Mouse (Mus musculus): Measurements from ENCODE around the gene Grip1. TPM values are rescaled to one million over a fixed set of nuclear protein-coding genes. Genes with fewer than 3 reads are reported as not detected.

Gene Grip1
- polyA plus RNA-seq, 1 experiment from 2014 or later = 7.9 TPM

DNA sequence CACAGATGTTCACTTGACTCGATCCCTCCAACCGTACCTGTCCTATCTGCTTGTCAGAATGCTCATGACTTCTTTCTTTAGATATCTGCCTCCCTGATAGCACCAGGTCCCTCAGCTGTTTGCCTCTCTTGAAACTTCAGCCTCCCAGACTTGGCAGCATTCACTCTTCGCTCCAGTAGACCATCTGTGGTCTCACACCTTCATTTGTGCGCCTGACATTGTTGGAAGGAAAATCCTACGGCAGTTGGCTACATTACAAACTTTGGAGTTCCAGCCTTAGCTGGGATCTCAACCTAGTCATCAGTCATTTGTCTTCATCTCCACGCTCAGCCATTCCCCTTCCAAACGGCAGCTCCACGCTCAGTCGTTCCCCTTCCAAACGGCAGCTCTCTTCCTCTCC lies 253.4 kb downstream of the Grip1 start:
- Histone ChIP-seq H3K36me3 (no peaks in the 10 kb centered on the region), H3K27ac (no peak overlapping the region), H3K27me3 (ENCODE audit: insufficient read depth, poor library complexity, severe bottlenecking) (no peaks in the 10 kb centered on the region), H3K4me1 (replicated peaks) (no peaks in the 10 kb centered on the region), H3K9me3 (no peaks in the 10 kb centered on the region), H3K4me3 (no peak overlapping the region)
- WGBS = 96% methylated on average over 10 of the region's 10 CpGs
- DNase-seq (ENCODE audit: low spot score) = no peak

DNA sequence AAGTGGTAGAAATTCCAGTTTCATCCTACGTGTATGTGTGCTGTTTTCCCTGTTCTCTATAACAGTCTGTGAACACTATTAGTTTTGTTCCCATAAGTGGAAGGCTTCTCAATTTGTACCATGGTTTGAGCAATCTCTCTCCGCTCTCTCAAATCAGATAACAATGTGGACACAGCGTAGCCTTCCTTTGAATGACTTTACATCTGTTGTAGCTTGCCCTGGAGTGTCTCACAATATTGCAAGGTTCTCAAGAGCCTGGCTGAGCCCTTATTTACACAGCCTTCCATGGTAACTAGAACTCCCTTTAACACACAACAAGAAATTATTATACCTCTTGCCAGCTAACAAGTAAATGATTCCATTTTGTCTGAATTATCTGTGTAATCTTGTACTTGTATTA lies 268.3 kb downstream of the Grip1 start:
- DNase-seq (ENCODE audit: low spot score) = no peak
- Histone ChIP-seq H3K9me3 (no peaks in the 10 kb centered on the region), H3K27me3 (ENCODE audit: insufficient read depth, poor library complexity, severe bottlenecking) (no peaks in the 10 kb centered on the region), H3K4me3 (no peak overlapping the region), H3K4me1 (replicated peaks) (peaks cover 36% of the 10 kb centered on the region), H3K36me3 (no peaks in the 10 kb centered on the region), H3K27ac (peak overlapping the region; percentile 18; the same call in 1 of the 2 replicates)
- 79% methylated on average over 3 of the region's 3 CpGs for WGBS

DNA sequence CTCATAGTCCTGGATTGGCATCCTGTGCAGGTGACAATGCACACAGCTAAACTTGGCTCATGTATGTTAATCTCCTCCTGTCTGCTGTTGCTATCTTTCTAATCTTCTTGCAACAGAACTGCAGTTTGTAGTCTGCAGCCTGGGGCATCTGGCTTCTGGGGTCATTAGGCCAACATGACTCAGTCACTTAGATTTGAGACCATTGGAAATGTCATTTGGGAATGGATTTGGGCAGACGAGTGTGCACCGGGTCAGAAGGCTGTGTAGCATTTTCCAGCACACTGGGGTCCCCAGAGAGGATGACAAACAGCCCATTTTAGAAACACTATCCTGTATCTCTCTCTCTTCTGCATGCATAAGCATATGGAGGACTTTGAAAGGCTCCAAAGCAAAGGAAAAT lies 268.8 kb downstream of the Grip1 start:
- H3K36me3 ChIP-seq = no peaks in the 10 kb centered on the region
- peaks cover 36% of the 10 kb centered on the region for H3K4me1 ChIP-seq (replicated peaks)
- WGBS = 47% methylated on average over 2 of the region's 2 CpGs
- no peak overlapping the region for H3K27ac ChIP-seq
- peak; percentile 10 for DNase-seq (ENCODE audit: low spot score)
- H3K27me3 ChIP-seq (ENCODE audit: insufficient read depth, poor library complexity, severe bottlenecking) = no peaks in the 10 kb centered on the region
- H3K4me3 ChIP-seq = no peak overlapping the region
- no peaks in the 10 kb centered on the region for H3K9me3 ChIP-seq

DNA sequence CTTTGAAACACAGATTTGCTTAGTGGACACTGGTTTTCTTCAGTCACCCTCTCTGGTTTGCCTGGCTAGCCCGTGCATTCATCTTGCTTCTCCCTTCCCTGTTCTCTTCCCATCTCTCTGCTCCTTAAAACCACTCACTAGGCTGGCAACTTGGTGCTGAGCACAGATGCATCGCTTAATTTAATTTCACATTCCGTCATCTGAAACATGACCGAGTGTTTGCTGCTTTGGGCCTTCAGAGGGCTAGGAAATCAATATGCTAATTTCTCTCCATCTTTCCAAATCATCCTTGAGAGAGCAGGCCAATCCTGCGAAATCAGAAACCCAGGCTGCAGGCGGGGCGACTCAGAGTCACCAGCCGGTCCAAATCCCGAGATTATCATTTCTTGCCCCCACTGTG lies 270.0 kb downstream of the Grip1 start:
- Histone ChIP-seq H3K27ac (peak overlapping the region; percentile 42), H3K4me3 (no peak overlapping the region), H3K36me3 (no peaks in the 10 kb centered on the region), H3K4me1 (replicated peaks) (peaks cover 44% of the 10 kb centered on the region), H3K9me3 (no peaks in the 10 kb centered on the region), H3K27me3 (ENCODE audit: insufficient read depth, poor library complexity, severe bottlenecking) (no peaks in the 10 kb centered on the region)
- DNase-seq (ENCODE audit: low spot score) = no peak
- 77% methylated on average over 9 of the region's 9 CpGs for WGBS

DNA sequence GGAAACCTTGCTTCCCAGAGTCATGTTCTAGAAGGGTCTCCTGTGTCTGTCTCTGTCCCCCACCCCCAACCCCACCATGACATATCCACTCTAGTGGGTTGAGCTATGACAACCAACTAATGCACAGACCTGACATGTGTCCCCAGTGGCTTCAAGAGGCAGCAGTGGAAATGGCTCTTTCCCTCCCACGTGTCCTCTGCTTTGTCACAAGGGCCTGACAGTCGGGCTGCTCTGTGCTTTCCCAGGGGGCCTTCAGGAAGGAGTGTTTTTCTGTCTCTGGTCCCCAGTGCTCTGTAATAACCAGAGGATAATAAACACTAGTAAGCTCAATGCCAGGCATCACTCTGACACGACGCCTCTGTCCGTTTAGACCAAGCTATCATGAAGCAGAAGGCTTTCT lies 271.7 kb downstream of the Grip1 start:
- 64% methylated on average over 5 of the region's 5 CpGs for WGBS
- Histone ChIP-seq H3K9me3 (no peaks in the 10 kb centered on the region), H3K27ac (peak overlapping the region; percentile 59; the same call in 1 of the 2 replicates), H3K27me3 (ENCODE audit: insufficient read depth, poor library complexity, severe bottlenecking) (no peaks in the 10 kb centered on the region), H3K36me3 (no peaks in the 10 kb centered on the region), H3K4me3 (no peak overlapping the region), H3K4me1 (replicated peaks) (peaks cover 43% of the 10 kb centered on the region)
- no peak for DNase-seq (ENCODE audit: low spot score)

DNA sequence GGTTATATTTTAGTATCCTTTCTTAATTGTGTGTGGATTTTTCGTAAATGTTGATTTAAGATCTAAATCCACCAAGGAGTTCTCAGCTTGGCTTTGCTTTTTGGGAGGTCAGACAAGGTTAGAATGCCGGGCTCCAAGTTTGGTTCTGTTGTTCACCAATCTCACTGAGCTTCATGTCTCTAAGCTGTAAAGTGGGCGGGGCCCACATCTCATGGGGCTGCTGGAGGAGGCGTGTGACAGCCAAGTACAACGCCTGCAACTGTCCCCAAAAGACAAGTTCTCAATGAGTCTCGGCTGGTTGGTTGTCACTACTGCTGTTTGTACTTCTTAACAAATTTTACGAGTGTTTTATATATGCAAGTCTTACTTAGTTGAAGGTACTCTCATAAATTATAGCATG lies 272.3 kb downstream of the Grip1 start:
- no peaks in the 10 kb centered on the region for H3K9me3 ChIP-seq
- 80% methylated on average over 7 of the region's 7 CpGs for WGBS
- H3K4me3 ChIP-seq = no peak overlapping the region
- no peaks in the 10 kb centered on the region for H3K27me3 ChIP-seq (ENCODE audit: insufficient read depth, poor library complexity, severe bottlenecking)
- no peak for DNase-seq (ENCODE audit: low spot score)
- H3K27ac ChIP-seq = no peak overlapping the region
- peaks cover 42% of the 10 kb centered on the region for H3K4me1 ChIP-seq (replicated peaks)
- H3K36me3 ChIP-seq = no peaks in the 10 kb centered on the region

DNA sequence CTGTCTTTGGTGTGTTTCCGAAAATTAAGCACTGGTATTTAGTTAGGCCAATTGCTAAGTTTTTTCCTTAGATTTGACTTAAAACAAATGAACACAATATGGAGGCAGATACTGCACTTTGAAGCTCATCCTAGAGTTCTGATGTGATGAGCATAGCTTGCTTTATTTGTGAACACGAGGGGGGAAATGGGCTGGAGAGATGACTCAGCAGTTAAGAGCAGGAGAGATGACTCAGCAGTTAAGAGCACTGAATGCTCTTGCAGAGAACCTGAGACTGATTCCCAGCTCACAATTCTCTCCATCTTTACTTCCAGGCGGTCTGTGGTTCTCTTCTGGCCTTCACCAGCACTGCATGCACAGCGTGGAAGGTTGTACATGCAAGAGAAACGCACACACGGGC lies 273.3 kb downstream of the Grip1 start:
- Histone ChIP-seq H3K27me3 (ENCODE audit: insufficient read depth, poor library complexity, severe bottlenecking) (no peaks in the 10 kb centered on the region), H3K36me3 (no peaks in the 10 kb centered on the region), H3K4me1 (replicated peaks) (peaks cover 37% of the 10 kb centered on the region), H3K27ac (no peak overlapping the region), H3K9me3 (no peaks in the 10 kb centered on the region), H3K4me3 (no peak overlapping the region)
- no peak for DNase-seq (ENCODE audit: low spot score)
- WGBS = 89% methylated on average over 6 of the region's 6 CpGs

DNA sequence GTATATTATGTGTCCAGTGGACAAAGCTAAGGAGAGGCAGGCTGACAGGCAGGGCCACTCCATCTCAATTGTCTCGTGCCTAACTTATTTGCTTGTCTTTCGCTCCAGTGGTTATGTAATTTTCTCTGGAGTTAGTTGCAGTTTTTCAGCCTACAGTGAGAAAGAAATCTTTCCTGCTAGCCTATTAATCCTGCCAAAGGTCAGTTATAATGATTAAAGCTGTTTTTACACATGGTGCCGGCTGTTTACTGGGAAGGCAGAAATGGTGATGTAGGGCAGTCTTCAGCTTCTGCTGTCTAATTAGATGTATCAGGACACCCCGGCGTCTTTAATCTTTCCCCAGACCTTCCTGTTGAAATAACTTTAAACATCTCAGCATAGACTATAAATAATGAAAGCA lies 276.6 kb downstream of the Grip1 start:
- Histone ChIP-seq H3K27ac (no peak overlapping the region), H3K4me1 (replicated peaks) (peaks cover 16% of the 10 kb centered on the region), H3K36me3 (no peaks in the 10 kb centered on the region), H3K9me3 (no peaks in the 10 kb centered on the region), H3K4me3 (no peak overlapping the region), H3K27me3 (ENCODE audit: insufficient read depth, poor library complexity, severe bottlenecking) (no peaks in the 10 kb centered on the region)
- WGBS = 85% methylated on average over 5 of the region's 5 CpGs
- DNase-seq (ENCODE audit: low spot score) = no peak

DNA sequence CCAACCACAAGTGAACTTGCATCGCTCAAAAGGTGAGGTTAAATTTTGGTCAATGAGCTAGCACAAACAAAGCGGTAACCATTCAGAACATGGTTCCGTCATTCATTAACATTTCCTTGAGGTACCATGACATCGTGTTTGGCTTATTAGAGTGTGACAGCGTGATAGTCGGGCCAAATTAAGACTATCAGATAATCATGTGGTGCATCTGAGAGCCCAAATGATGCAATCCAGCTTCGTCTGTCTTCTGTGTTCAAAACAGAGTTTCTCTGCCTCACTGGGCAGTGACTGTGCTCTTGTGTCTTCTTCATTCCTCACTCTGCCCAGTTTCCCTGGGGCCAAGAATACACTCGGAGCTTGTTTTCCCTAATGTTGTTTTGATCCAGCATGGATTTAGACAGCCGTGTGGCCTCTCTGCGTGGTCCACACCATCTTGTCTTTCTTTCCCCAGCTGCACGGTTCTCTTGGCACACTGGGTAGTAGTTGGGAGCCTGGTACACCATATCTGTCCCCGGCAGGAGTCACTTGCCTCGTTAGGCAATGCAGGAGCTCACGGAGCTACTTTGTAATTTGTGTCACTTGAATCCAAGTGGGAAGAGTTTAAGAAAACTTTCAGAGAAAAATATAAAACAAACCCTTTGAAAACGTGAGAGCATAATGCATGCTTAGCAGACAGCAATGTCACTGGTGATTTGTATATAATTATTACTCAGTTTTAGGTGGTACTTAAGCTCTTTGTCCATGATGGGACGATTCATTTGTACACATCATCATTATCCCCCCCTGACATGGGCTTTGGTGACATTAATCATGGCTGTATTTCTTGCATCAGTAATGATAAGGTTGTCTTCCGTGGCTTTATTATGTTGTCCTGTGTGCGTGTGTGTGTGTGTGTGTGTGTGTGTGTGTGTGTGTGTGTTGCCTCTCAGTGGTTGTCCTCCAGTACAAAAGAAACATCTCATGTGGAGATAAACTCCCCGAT lies 281.7 kb downstream of the Grip1 start:
- Histone ChIP-seq H3K27me3 (ENCODE audit: insufficient read depth, poor library complexity, severe bottlenecking) (no peaks in the 10 kb centered on the region), H3K4me1 (replicated peaks) (peaks cover 14% of the 10 kb centered on the region; the same call in 1 of the 2 replicates), H3K4me3 (no peak overlapping the region), H3K27ac (no peak overlapping the region), H3K36me3 (no peaks in the 10 kb centered on the region), H3K9me3 (no peaks in the 10 kb centered on the region)
- 85% methylated on average over 19 of the region's 19 CpGs for WGBS
- DNase-seq (ENCODE audit: low spot score) = no peak

DNA sequence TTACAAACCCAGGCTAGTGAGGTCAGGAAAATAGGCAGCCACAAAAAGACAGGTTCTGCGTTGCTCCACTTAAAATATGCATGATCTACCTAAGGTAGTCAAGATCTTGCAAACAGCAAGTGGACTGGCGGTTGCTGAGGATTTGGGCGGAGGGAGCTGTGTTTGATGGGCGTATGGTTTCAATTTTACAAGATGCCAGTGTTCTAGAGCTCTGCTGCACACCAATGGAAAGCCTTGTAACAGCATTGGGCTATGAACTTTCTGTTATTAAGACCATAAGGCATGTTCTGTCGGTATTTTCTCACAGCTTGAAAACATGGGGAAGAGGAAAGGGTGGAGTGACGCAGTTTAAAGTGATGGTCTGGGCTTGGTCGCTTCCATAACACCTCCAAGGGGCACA lies 285.8 kb downstream of the Grip1 start:
- no peaks in the 10 kb centered on the region for H3K27me3 ChIP-seq (ENCODE audit: insufficient read depth, poor library complexity, severe bottlenecking)
- H3K36me3 ChIP-seq = no peaks in the 10 kb centered on the region
- H3K9me3 ChIP-seq = no peaks in the 10 kb centered on the region
- WGBS = 85% methylated on average over 7 of the region's 7 CpGs
- H3K4me3 ChIP-seq = no peak overlapping the region
- no peak overlapping the region for H3K27ac ChIP-seq
- DNase-seq (ENCODE audit: low spot score) = no peak
- peaks cover 14% of the 10 kb centered on the region; the same call in 1 of the 2 replicates for H3K4me1 ChIP-seq (replicated peaks)

DNA sequence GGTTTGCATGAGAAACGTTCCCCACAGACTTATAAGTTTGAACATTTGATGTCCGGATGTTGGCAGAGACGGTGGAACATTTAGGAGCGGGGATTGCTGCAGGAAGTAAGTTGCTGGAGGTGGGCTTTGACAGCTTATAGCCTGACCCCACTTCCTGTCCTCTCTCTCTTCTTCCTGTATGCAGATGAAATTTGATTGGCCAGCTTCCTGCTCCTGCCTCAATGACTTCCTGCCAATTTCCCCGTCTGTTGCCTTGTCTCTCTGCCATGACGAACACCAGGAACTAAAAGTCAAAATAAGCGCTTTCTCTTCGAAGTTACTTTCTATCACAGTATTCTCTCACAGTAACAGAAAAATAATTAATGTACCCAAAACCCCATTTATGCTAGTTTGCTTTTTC lies 289.1 kb downstream of the Grip1 start:
- WGBS = 90% methylated on average over 8 of the region's 8 CpGs
- Histone ChIP-seq H3K36me3 (no peaks in the 10 kb centered on the region), H3K4me1 (replicated peaks) (peaks cover 6% of the 10 kb centered on the region; the same call in 1 of the 2 replicates), H3K27ac (no peak overlapping the region), H3K27me3 (ENCODE audit: insufficient read depth, poor library complexity, severe bottlenecking) (no peaks in the 10 kb centered on the region), H3K9me3 (no peaks in the 10 kb centered on the region), H3K4me3 (no peak overlapping the region)
- DNase-seq (ENCODE audit: low spot score) = no peak

DNA sequence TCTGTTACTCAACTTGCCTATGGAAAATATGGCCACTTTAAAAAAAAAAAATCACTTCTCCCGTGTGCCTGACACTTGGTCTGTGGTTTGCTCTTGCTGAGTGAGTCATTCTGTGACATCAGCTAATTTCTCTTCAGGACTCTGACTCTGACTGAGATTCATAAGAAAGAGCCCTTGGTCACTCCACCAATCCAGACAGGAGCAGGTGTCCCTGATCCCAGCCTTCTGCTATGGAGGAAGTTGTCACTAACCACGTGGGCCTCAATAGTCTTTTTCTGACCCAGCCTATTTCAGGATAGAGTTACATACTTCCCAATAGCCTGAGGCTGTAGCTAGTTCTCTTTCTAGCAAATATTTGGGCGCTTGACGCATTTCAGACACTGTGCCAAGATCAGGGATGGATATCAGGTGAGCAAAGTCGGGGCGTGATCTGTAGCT lies 298.8 kb downstream of the Grip1 start:
- Histone ChIP-seq H3K4me1 (replicated peaks) (peaks cover 13% of the 10 kb centered on the region), H3K36me3 (no peaks in the 10 kb centered on the region), H3K9me3 (no peaks in the 10 kb centered on the region), H3K27me3 (ENCODE audit: insufficient read depth, poor library complexity, severe bottlenecking) (no peaks in the 10 kb centered on the region), H3K27ac (no peak overlapping the region), H3K4me3 (no peak overlapping the region)
- DNase-seq (ENCODE audit: low spot score) = no peak
- 90% methylated on average over 6 of the region's 6 CpGs for WGBS

DNA sequence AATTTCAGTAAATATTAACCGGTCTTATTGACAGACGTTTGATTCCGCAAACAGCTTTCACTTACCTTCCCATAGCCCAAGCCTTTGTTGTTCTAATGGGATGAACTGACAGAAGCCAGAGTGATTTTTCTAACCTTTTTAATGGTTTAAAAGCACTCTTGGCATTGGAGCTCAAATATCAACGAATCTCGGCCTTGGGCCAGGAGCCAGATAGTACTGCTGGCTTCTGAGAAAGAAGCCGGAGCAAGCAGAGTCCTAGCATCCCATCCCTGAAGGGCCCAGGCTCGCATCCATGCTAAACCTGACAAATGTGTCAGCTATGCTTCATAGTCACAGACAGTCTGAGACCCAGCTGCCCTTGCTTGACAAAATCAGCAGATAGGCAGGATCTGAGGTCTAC lies 302.6 kb downstream of the Grip1 start:
- no peaks in the 10 kb centered on the region for H3K9me3 ChIP-seq
- DNase-seq (ENCODE audit: low spot score) = no peak
- H3K27ac ChIP-seq = no peak overlapping the region
- 91% methylated on average over 7 of the region's 7 CpGs for WGBS
- H3K4me3 ChIP-seq = no peak overlapping the region
- H3K36me3 ChIP-seq = no peaks in the 10 kb centered on the region
- H3K4me1 ChIP-seq (replicated peaks) = peaks cover 20% of the 10 kb centered on the region
- H3K27me3 ChIP-seq (ENCODE audit: insufficient read depth, poor library complexity, severe bottlenecking) = no peaks in the 10 kb centered on the region

All from hindbrain, embryonic 10.5 days (tissue).